ENCODE assay signal across 30 mouse cellular contexts in the genomic region with DNA sequence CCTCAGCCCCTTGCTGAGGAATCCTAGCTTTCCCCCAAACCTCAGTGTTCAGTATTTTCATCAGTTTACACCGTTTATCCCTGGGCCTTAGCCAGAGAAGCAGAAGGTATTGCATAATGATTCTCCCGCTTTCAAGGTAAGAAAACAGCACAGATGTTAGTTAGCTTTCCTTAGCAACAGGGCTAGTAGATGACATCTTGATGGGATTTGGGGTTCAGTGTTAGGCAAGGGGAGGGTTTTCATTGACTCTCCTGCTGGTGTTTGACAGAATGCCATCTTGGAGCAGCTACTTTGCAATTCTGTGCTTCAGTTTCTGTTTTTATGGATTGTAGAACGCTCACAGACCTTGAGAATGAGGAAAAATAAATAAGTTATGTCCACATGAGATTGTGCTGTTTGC.
A peak's percentile ranks its signal among the peaks of the same experiment; 100 is the strongest.
DNase-seq lines count a peak whose midpoint lies in the region; ATAC-seq and TF ChIP-seq lines count a peak whose summit lies in the region.
"Had no signal": no experiment of that assay in that cellular context is flagged by ENCODE, and none has a peak within 500 bp of the region (broad histone marks: within the 10 kb centered on the region; RNA-seq: fewer than 3 reads in every experiment).

No protein-coding gene starts in this region.

- no peak overlapping the region for H3K4me2 ChIP-seq in forebrain, embryonic 13.5 days
- H3K4me2 ChIP-seq in forebrain, embryonic 12.5 days: no peak overlapping the region
- H3K4me2 ChIP-seq in midbrain, embryonic 14.5 days (ENCODE audit: low read length): no peak overlapping the region
- H3K4me2 ChIP-seq: hindbrain, embryonic 14.5 days; kidney, embryonic 15.5 days; limb, embryonic 13.5 days; liver, embryonic 13.5 days; stomach, embryonic 15.5 days had no signal

- TF ChIP-seq CTCF in layer of hippocampus, adult 2 months (conservative IDR thresholded peaks at IDR 0.05): no peak

- no peaks in the 10 kb centered on the region for H3K27me3 ChIP-seq in forebrain, embryonic 13.5 days
- H3K27me3 ChIP-seq in forebrain, embryonic 12.5 days: no peaks in the 10 kb centered on the region
- no peaks in the 10 kb centered on the region for H3K27me3 ChIP-seq in midbrain, embryonic 14.5 days (ENCODE audit: control insufficient read depth, insufficient read depth, low read length)
- H3K27me3 ChIP-seq in midbrain, embryonic 10.5 days (ENCODE audit: low read depth, poor library complexity, severe bottlenecking): no peaks in the 10 kb centered on the region
- H3K27me3 ChIP-seq: CH12.LX; kidney, embryonic 15.5 days; limb, embryonic 13.5 days; liver, embryonic 13.5 days; megakaryocyte, embryonic 14.5 days; stomach, embryonic 15.5 days had no signal

- peak; percentile 63 for ATAC-seq in forebrain, embryonic 13.5 days
- no peak for ATAC-seq in forebrain, embryonic 12.5 days (ENCODE audit: low FRiP score)
- no peak for ATAC-seq in midbrain, embryonic 14.5 days (ENCODE audit: low FRiP score, low TSS enrichment)
- ATAC-seq: activated CD4-positive, CD25-positive, alpha-beta regulatory T cell, adult 4 months; inflammation-experienced regulatory T-cells, adult 6 months; lung, postnatal 0 days had no signal

- no peaks in the 10 kb centered on the region for H3K9me3 ChIP-seq in forebrain, embryonic 13.5 days (replicated peaks)
- H3K9me3 ChIP-seq in forebrain, embryonic 12.5 days: no peaks in the 10 kb centered on the region
- peaks cover 4% of the 10 kb centered on the region; the same call in 1 of the 2 replicates for H3K9me3 ChIP-seq in midbrain, embryonic 14.5 days (ENCODE audit: control insufficient read depth, low read length)
- no peaks in the 10 kb centered on the region for H3K9me3 ChIP-seq in midbrain, embryonic 10.5 days (replicated peaks)
- H3K9me3 ChIP-seq: heart, embryonic 10.5 days; kidney, embryonic 15.5 days; limb, embryonic 13.5 days; liver, embryonic 13.5 days; megakaryocyte, embryonic 14.5 days; stomach, embryonic 15.5 days had no signal

- no peak overlapping the region for H3K9ac ChIP-seq in forebrain, embryonic 13.5 days
- no peak overlapping the region for H3K9ac ChIP-seq in forebrain, embryonic 12.5 days
- H3K9ac ChIP-seq in midbrain, embryonic 14.5 days (replicated peaks; ENCODE audit: low read length): no peak overlapping the region
- H3K9ac ChIP-seq: hindbrain, embryonic 14.5 days; kidney, embryonic 15.5 days; limb, embryonic 13.5 days; liver, embryonic 13.5 days; stomach, embryonic 15.5 days had no signal

- 63% methylated on average over 3 of the region's 3 CpGs for WGBS in forebrain, embryonic 13.5 days
- WGBS in forebrain, embryonic 12.5 days: 73% methylated on average over 3 of the region's 3 CpGs
- 62% methylated on average over 3 of the region's 3 CpGs for WGBS in midbrain, embryonic 14.5 days
- 85% methylated on average over 3 of the region's 3 CpGs for WGBS in midbrain, embryonic 10.5 days

- no peaks in the 10 kb centered on the region for H3K36me3 ChIP-seq in forebrain, embryonic 13.5 days (ENCODE audit: poor library complexity, severe bottlenecking)
- H3K36me3 ChIP-seq in forebrain, embryonic 12.5 days (replicated peaks): no peaks in the 10 kb centered on the region
- H3K36me3 ChIP-seq in midbrain, embryonic 14.5 days (ENCODE audit: control insufficient read depth, insufficient read depth, low read length): no peaks in the 10 kb centered on the region
- H3K36me3 ChIP-seq in midbrain, embryonic 10.5 days: no peaks in the 10 kb centered on the region
- H3K36me3 ChIP-seq: heart, embryonic 10.5 days; kidney, embryonic 15.5 days; limb, embryonic 13.5 days; liver, embryonic 13.5 days; stomach, embryonic 15.5 days had no signal

- H3K4me3 ChIP-seq in forebrain, embryonic 13.5 days: no peak overlapping the region
- H3K4me3 ChIP-seq in forebrain, embryonic 12.5 days (replicated peaks): no peak overlapping the region
- no peak overlapping the region for H3K4me3 ChIP-seq in layer of hippocampus, adult 2 months
- no peak overlapping the region for H3K4me3 ChIP-seq in midbrain, embryonic 14.5 days (replicated peaks; ENCODE audit: low read depth, low read length)
- no peak overlapping the region for H3K4me3 ChIP-seq in midbrain, embryonic 10.5 days
- H3K4me3 ChIP-seq: heart, embryonic 10.5 days; kidney, embryonic 15.5 days; limb, embryonic 13.5 days; liver, embryonic 13.5 days; megakaryocyte, embryonic 14.5 days; stomach, embryonic 15.5 days had no signal

- H3K27ac ChIP-seq in forebrain, embryonic 13.5 days: no peak overlapping the region
- no peak overlapping the region for H3K27ac ChIP-seq in forebrain, embryonic 12.5 days
- H3K27ac ChIP-seq in layer of hippocampus, adult 2 months: peak overlapping the region; percentile 2; the same call in 1 of the 2 replicates
- H3K27ac ChIP-seq in midbrain, embryonic 14.5 days (replicated peaks; ENCODE audit: low read depth, low read length): peak overlapping the region; percentile 21; the same call in 1 of the 2 replicates
- H3K27ac ChIP-seq in midbrain, embryonic 10.5 days (replicated peaks): no peak overlapping the region
- H3K27ac ChIP-seq: heart, embryonic 10.5 days; hindbrain, embryonic 14.5 days; kidney, embryonic 15.5 days; limb, embryonic 13.5 days; liver, embryonic 13.5 days; stomach, embryonic 15.5 days had no signal

- peaks cover 16% of the 10 kb centered on the region for H3K4me1 ChIP-seq in forebrain, embryonic 13.5 days
- peaks cover 5% of the 10 kb centered on the region for H3K4me1 ChIP-seq in forebrain, embryonic 12.5 days
- no peaks in the 10 kb centered on the region; the same call in 1 of the 2 replicates for H3K4me1 ChIP-seq in midbrain, embryonic 14.5 days (ENCODE audit: control insufficient read depth, insufficient read depth, low read length)
- H3K4me1 ChIP-seq in midbrain, embryonic 10.5 days: peaks cover 15% of the 10 kb centered on the region
- H3K4me1 ChIP-seq: heart, embryonic 10.5 days; kidney, embryonic 15.5 days; limb, embryonic 13.5 days; liver, embryonic 13.5 days; megakaryocyte, embryonic 14.5 days; stomach, embryonic 15.5 days had no signal

- no peak for DNase-seq in layer of hippocampus, adult 2 months (ENCODE audit: low spot score in 2 of 2)
- no peak for DNase-seq in layer of hippocampus, postnatal 14 days (ENCODE audit: low spot score in 2 of 2)
- no peak for DNase-seq in midbrain, embryonic 14.5 days
- no peak for DNase-seq in midbrain, embryonic 10.5 days (ENCODE audit: low spot score)
- no peak for DNase-seq in gastrocnemius, adult 18-20 months (ENCODE audit: low spot score)
- DNase-seq in right cerebral cortex, adult 18-20 months: no peak
- DNase-seq: adrenal gland, adult 2 months; adrenal gland, postnatal 36 days; cerebellum, adult 8-10 months; cerebellum, postnatal 25 days; gastrocnemius, postnatal 14 days; heart, postnatal 4 days; kidney, adult 18-20 months; kidney, postnatal 36 days; liver, embryonic 13.5 days; lung, adult 18-20 months; lung, postnatal 4 days; right cerebral cortex, postnatal 14 days had no signal

Comparison
In these comparisons a context has a peak if more than half of its experiments do, and no peak if none do; other contexts are left out.
1. H3K27ac ChIP-seq: peak in layer of hippocampus, adult 2 months (single experiment) and midbrain, embryonic 14.5 days (single experiment); none in forebrain, embryonic 13.5 days (single experiment), forebrain, embryonic 12.5 days (single experiment) and midbrain, embryonic 10.5 days (single experiment).